Comparison of ENCODE assay signal across 8 mouse cellular contexts in the genomic region with DNA sequence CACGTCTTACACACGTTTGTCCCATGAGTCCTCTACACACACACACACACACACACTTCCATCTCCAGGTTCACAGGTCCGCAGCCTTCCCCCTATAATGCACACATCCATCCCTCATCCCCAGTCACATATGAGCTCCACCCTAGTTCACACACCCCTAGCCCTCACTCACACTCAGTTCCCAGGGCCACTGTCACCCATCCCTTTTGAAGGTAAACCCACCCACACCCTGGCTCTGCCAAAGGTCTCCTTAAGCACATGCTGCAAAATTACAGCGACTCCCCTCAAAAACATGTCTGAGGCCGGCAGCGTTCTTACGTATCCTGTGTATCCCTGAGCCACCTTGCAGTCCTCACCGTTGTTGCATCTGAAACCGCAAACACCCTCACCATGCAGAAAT. TPM values are rescaled to one million over a fixed set of nuclear protein-coding genes. Genes with fewer than 3 reads are reported as not detected.
DNase-seq lines count a peak whose midpoint lies in the region; ATAC-seq and TF ChIP-seq lines count a peak whose summit lies in the region.

No protein-coding gene starts in this region.

- TF ChIP-seq EP300 in MEL (IDR thresholded peaks at IDR 0.05; ENCODE audit: low read depth in 1 of 2, low read length in 2 of 2), result no peak

- H3K4me2 ChIP-seq in hindbrain, embryonic 16.5 days (ENCODE audit: low read length), result peak overlapping the region; percentile 47
- no peak overlapping the region for H3K4me2 ChIP-seq in midbrain, embryonic 11.5 days

- peaks cover 3% of the 10 kb centered on the region; the same call in 1 of the 2 replicates for H3K36me3 ChIP-seq in heart, embryonic 10.5 days
- H3K36me3 ChIP-seq in MEL (ENCODE audit: control insufficient read depth in 1 of 2, insufficient read depth in 2 of 2, low read length in 2 of 2), result peaks cover 0 to 16% of the 10 kb centered on the region in 2 experiments; a peak in 2 of 4 replicates
- no peaks in the 10 kb centered on the region; the same call in 1 of the 2 replicates for H3K36me3 ChIP-seq in hindbrain, embryonic 16.5 days (ENCODE audit: control insufficient read depth, insufficient read depth, low read length)
- no peaks in the 10 kb centered on the region for H3K36me3 ChIP-seq in midbrain, embryonic 11.5 days (ENCODE audit: control insufficient read depth, insufficient read depth, low read length)

- no peak overlapping the region for H3K27ac ChIP-seq in heart, embryonic 10.5 days
- no peak overlapping the region for H3K27ac ChIP-seq in MEL (ENCODE audit: control insufficient read depth, low read depth, low read length)
- H3K27ac ChIP-seq in hindbrain, embryonic 16.5 days (ENCODE audit: low read depth, low read length), result 0 out of 2 replicates have a peak overlapping the region, but pooled peaks have one; percentile 17
- no peak overlapping the region for H3K27ac ChIP-seq in midbrain, embryonic 11.5 days (ENCODE audit: low read depth, low read length)

- WGBS in heart, embryonic 10.5 days, result 30% methylated on average over 9 of the region's 9 CpGs
- 27% methylated on average over 9 of the region's 9 CpGs for WGBS in hindbrain, embryonic 16.5 days
- 26% methylated on average over 9 of the region's 9 CpGs for WGBS in midbrain, embryonic 11.5 days

- no peak for TF ChIP-seq CTCF in MEL (IDR thresholded peaks at IDR 0.05 in 2 of 3, conservative IDR thresholded peaks at IDR 0.05 in 1 of 3; ENCODE audit: control insufficient read depth in 1 of 3, insufficient read depth in 1 of 3, low read depth in 2 of 3, low read length in 3 of 3, poor library complexity in 1 of 3, severe bottlenecking in 1 of 3)

- H3K9me3 ChIP-seq in heart, embryonic 10.5 days, result peaks cover 4% of the 10 kb centered on the region
- H3K9me3 ChIP-seq in MEL (replicated peaks; ENCODE audit: insufficient read depth, low read length), result no peaks in the 10 kb centered on the region
- no peaks in the 10 kb centered on the region for H3K9me3 ChIP-seq in hindbrain, embryonic 16.5 days (ENCODE audit: control insufficient read depth, low read length)
- no peaks in the 10 kb centered on the region for H3K9me3 ChIP-seq in midbrain, embryonic 11.5 days (ENCODE audit: control insufficient read depth, low read length)

- H3K9ac ChIP-seq in MEL (ENCODE audit: control insufficient read depth, low read depth, low read length, poor library complexity, severe bottlenecking), result no peak overlapping the region
- peak overlapping the region; percentile 50 for H3K9ac ChIP-seq in hindbrain, embryonic 16.5 days (ENCODE audit: low read depth, low read length)
- no peak overlapping the region for H3K9ac ChIP-seq in midbrain, embryonic 11.5 days (ENCODE audit: low read length)

- TF ChIP-seq POLR2A in MEL (IDR thresholded peaks at IDR 0.05; ENCODE audit: control insufficient read depth in 1 of 2, insufficient read depth in 1 of 2, low read depth in 1 of 2, low read length in 2 of 2, poor library complexity in 1 of 2), result 0 out of 4 replicates have a peak, but pooled peaks of 1 of the 2 experiments have one; percentile 5

- TF ChIP-seq RAD21 in MEL (IDR thresholded peaks at IDR 0.05; ENCODE audit: low read depth, low read length), result no peak

- DNase-seq in heart, embryonic 10.5 days (ENCODE audit: low spot score), result no peak
- DNase-seq in heart, postnatal 14 days, result no peak
- DNase-seq in MEL (ENCODE audit: low read depth, low spot score), result no peak
- peak; percentile 84 for DNase-seq in midbrain, embryonic 11.5 days (ENCODE audit: low spot score, missing footprints)
- no peak for DNase-seq in left cerebral cortex, adult 11 months (ENCODE audit: low spot score)
- DNase-seq in thymus, adult 18-20 months, result no peak
- no peak for DNase-seq in thymus, postnatal 36 days

- H3K4me3 ChIP-seq in heart, embryonic 10.5 days, result peak overlapping the region; percentile 48
- H3K4me3 ChIP-seq in MEL (ENCODE audit: control insufficient read depth in 1 of 2, insufficient read depth in 1 of 2, low read depth in 2 of 2, low read length in 2 of 2), result no peak overlapping the region
- peak overlapping the region; percentile 41 for H3K4me3 ChIP-seq in hindbrain, embryonic 16.5 days (ENCODE audit: low read length)
- H3K4me3 ChIP-seq in midbrain, embryonic 11.5 days (ENCODE audit: low read depth, low read length), result no peak overlapping the region

- peak; percentile 12; the same call in 1 of the 2 replicates for ATAC-seq in hindbrain, embryonic 16.5 days
- ATAC-seq in midbrain, embryonic 11.5 days (ENCODE audit: low FRiP score), result no peak

- intact Hi-C loops in heart, postnatal 14 days (cut with DNase I), result no loop called here

- H3K4me1 ChIP-seq in heart, embryonic 10.5 days, result peaks cover 10% of the 10 kb centered on the region; the same call in 1 of the 2 replicates
- H3K4me1 ChIP-seq in MEL (ENCODE audit: control insufficient read depth in 1 of 2, insufficient read depth in 2 of 2, low read length in 2 of 2), result peaks cover 3 to 21% of the 10 kb centered on the region in 2 experiments; a peak in 2 of 4 replicates
- peaks cover 4% of the 10 kb centered on the region; the same call in 1 of the 2 replicates for H3K4me1 ChIP-seq in hindbrain, embryonic 16.5 days (ENCODE audit: control insufficient read depth, insufficient read depth, low read depth, low read length)
- H3K4me1 ChIP-seq in midbrain, embryonic 11.5 days (ENCODE audit: control insufficient read depth, insufficient read depth, low read length), result 0 out of 2 replicates have a peak, but pooled peaks cover 2% of the 10 kb centered on the region

- H3K27me3 ChIP-seq in heart, embryonic 10.5 days (ENCODE audit: insufficient read depth, poor library complexity, severe bottlenecking), result peaks cover 45% of the 10 kb centered on the region
- H3K27me3 ChIP-seq in MEL (ENCODE audit: control insufficient read depth in 1 of 2, insufficient read depth in 2 of 2, low read length in 2 of 2), result no peaks in the 10 kb centered on the region
- H3K27me3 ChIP-seq in hindbrain, embryonic 16.5 days (replicated peaks; ENCODE audit: control insufficient read depth, insufficient read depth, low read length), result peaks cover 9% of the 10 kb centered on the region
- H3K27me3 ChIP-seq in midbrain, embryonic 11.5 days (ENCODE audit: control insufficient read depth, insufficient read depth, low read length), result peaks cover 22% of the 10 kb centered on the region

- no peaks in the 10 kb centered on the region for H3K79me2 ChIP-seq in MEL (ENCODE audit: control insufficient read depth, insufficient read depth, low read length, poor library complexity)

TF ChIP-seq in MEL, 35 proteins besides CTCF, POLR2A, EP300 and RAD21:
- TF ChIP-seq POLR2AphosphoS2 (IDR thresholded peaks at IDR 0.05; ENCODE audit: low read length) (0 out of 2 replicates have a peak, but pooled peaks have one; percentile 11), CHD2 (IDR thresholded peaks at IDR 0.05; ENCODE audit: low read length) (no peak), ZKSCAN1 (IDR thresholded peaks at IDR 0.05; ENCODE audit: low read depth, low read length) (no peak)

RNA-seq across cellular contexts. Expression of gene Tmem91, which starts 0.7 kb away (rescaled TPM):
- 1.1 and 1.9 TPM in 2 replicates for polyA plus RNA-seq in heart, embryonic 10.5 days (2016; fragmentation: Nextera tagmentation; extraction: Ambion mirVana)
- under 1 TPM in 1 of 2 experiments, not detected in 1; 0.37 TPM for total RNA-seq in heart, postnatal 14 days (2021)
- total RNA-seq in MEL (2012; rRNA removed), result 0.59 and 0.89 TPM in 2 replicates
- 1 to 10 TPM in 1 of 2 experiments, not detected in 1; 3.3 TPM for polyA plus RNA-seq in MEL (2012; ENCODE audit: insufficient read depth in 1 of 2, insufficient read length in 2 of 2, low read depth in 1 of 2, low replicate concordance in 2 of 2, missing spikeins in 1 of 2)
- polyA plus RNA-seq in hindbrain, embryonic 16.5 days (2015; fragmentation: Nextera tagmentation; extraction: Ambion mirVana), result 101 and 129 TPM in 2 replicates
- 0.99 and 1.6 TPM in 2 replicates for polyA plus RNA-seq in midbrain, embryonic 11.5 days (2014; fragmentation: Nextera tagmentation; extraction: Ambion mirVana)

RNA-seq across cellular contexts. Expression of gene B9d2, which starts 6.3 kb away (rescaled TPM):
- 34.2 and 35.8 TPM in 2 replicates for polyA plus RNA-seq in heart, embryonic 10.5 days (2016; fragmentation: Nextera tagmentation; extraction: Ambion mirVana)
- 10 to 100 TPM; 11.0 to 11.3 TPM for total RNA-seq in heart, postnatal 14 days (2021)
- 70.4 TPM in 2 replicates for total RNA-seq in MEL (2012; rRNA removed)
- 100 to 1,000 TPM in 1 of 2 experiments, not detected in 1; 108 TPM for polyA plus RNA-seq in MEL (2012; ENCODE audit: insufficient read depth in 1 of 2, insufficient read length in 2 of 2, low read depth in 1 of 2, low replicate concordance in 2 of 2, missing spikeins in 1 of 2)
- 48.4 and 49.8 TPM in 2 replicates for polyA plus RNA-seq in hindbrain, embryonic 16.5 days (2015; fragmentation: Nextera tagmentation; extraction: Ambion mirVana)
- polyA plus RNA-seq in midbrain, embryonic 11.5 days (2014; fragmentation: Nextera tagmentation; extraction: Ambion mirVana), result 30.7 and 31.1 TPM in 2 replicates

RNA-seq across cellular contexts. Expression of gene Tgfb1, which starts 12.5 kb away (rescaled TPM):
- polyA plus RNA-seq in heart, embryonic 10.5 days (2016; fragmentation: Nextera tagmentation; extraction: Ambion mirVana), result 4.1 and 4.8 TPM in 2 replicates
- total RNA-seq in heart, postnatal 14 days (2021), result 10 to 100 TPM; 31.7 to 36.1 TPM
- total RNA-seq in MEL (2012; rRNA removed), result 108 and 121 TPM in 2 replicates
- 100 to 1,000 TPM; 164 to 489 TPM for polyA plus RNA-seq in MEL (2012; ENCODE audit: insufficient read depth in 1 of 2, insufficient read length in 2 of 2, low read depth in 1 of 2, low replicate concordance in 2 of 2, missing spikeins in 1 of 2)
- polyA plus RNA-seq in hindbrain, embryonic 16.5 days (2015; fragmentation: Nextera tagmentation; extraction: Ambion mirVana), result 0.63 and 1.2 TPM in 2 replicates
- polyA plus RNA-seq in midbrain, embryonic 11.5 days (2014; fragmentation: Nextera tagmentation; extraction: Ambion mirVana), result 0.78 and 1.4 TPM in 2 replicates

RNA-seq across cellular contexts. Expression of gene Exosc5, which starts 15.3 kb away (rescaled TPM):
- 50.6 and 74.8 TPM in 2 replicates for polyA plus RNA-seq in heart, embryonic 10.5 days (2016; fragmentation: Nextera tagmentation; extraction: Ambion mirVana)
- total RNA-seq in heart, postnatal 14 days (2021), result 10 to 100 TPM; 16.9 to 17.2 TPM
- 106 and 109 TPM in 2 replicates for total RNA-seq in MEL (2012; rRNA removed)
- polyA plus RNA-seq in MEL (2012; ENCODE audit: insufficient read depth in 1 of 2, insufficient read length in 2 of 2, low read depth in 1 of 2, low replicate concordance in 2 of 2, missing spikeins in 1 of 2), result 100 to 1,000 TPM in 1 of 2 experiments, not detected in 1; 134 TPM
- polyA plus RNA-seq in hindbrain, embryonic 16.5 days (2015; fragmentation: Nextera tagmentation; extraction: Ambion mirVana), result 39.5 and 42.9 TPM in 2 replicates
- 40.2 and 46.4 TPM in 2 replicates for polyA plus RNA-seq in midbrain, embryonic 11.5 days (2014; fragmentation: Nextera tagmentation; extraction: Ambion mirVana)

RNA-seq across cellular contexts. Expression of gene Bckdha, which starts 15.5 kb away (rescaled TPM):
- 51.7 and 51.8 TPM in 2 replicates for polyA plus RNA-seq in heart, embryonic 10.5 days (2016; fragmentation: Nextera tagmentation; extraction: Ambion mirVana)
- 100 to 1,000 TPM; 132 to 146 TPM for total RNA-seq in heart, postnatal 14 days (2021)
- total RNA-seq in MEL (2012; rRNA removed), result 21.4 and 27.0 TPM in 2 replicates
- 10 to 100 TPM in 1 of 2 experiments, not detected in 1; 33.1 TPM for polyA plus RNA-seq in MEL (2012; ENCODE audit: insufficient read depth in 1 of 2, insufficient read length in 2 of 2, low read depth in 1 of 2, low replicate concordance in 2 of 2, missing spikeins in 1 of 2)
- polyA plus RNA-seq in hindbrain, embryonic 16.5 days (2015; fragmentation: Nextera tagmentation; extraction: Ambion mirVana), result 46.8 and 51.8 TPM in 2 replicates
- polyA plus RNA-seq in midbrain, embryonic 11.5 days (2014; fragmentation: Nextera tagmentation; extraction: Ambion mirVana), result 30.0 and 35.4 TPM in 2 replicates

Comparison
In these comparisons a context has a peak if more than half of its experiments do, and no peak if none do; other contexts are left out.
1. H3K4me3 ChIP-seq: peak in heart, embryonic 10.5 days (single experiment) and hindbrain, embryonic 16.5 days (single experiment); none in MEL (0 of 2) and midbrain, embryonic 11.5 days (single experiment).
2. RNA of gene Tmem91, which starts 0.7 kb away (polyA plus RNA-seq): 101 to 129 TPM in hindbrain, embryonic 16.5 days; 3.3 TPM in MEL, 1.1 to 1.9 TPM in heart, embryonic 10.5 days and 0.99 to 1.6 TPM in midbrain, embryonic 11.5 days; every median in the first group is over 10 times any median in the second.
3. RNA of gene Tgfb1, which starts 12.5 kb away (polyA plus RNA-seq): 164 to 489 TPM in MEL; 4.1 to 4.8 TPM in heart, embryonic 10.5 days, 0.78 to 1.4 TPM in midbrain, embryonic 11.5 days and 0.63 to 1.2 TPM in hindbrain, embryonic 16.5 days; every median in the first group is over 10 times any median in the second.